17 mouse cellular contexts compared by ENCODE assay signal in genomic region chr13:38582768-38583167, GRCm38 (mm10). TPM values are rescaled to one million over a fixed set of nuclear protein-coding genes. Genes with fewer than 3 reads are reported as not detected.
A peak's percentile ranks its signal among the peaks of the same experiment; 100 is the strongest.
DNase-seq lines count a peak whose midpoint lies in the region; ATAC-seq lines count a peak whose summit lies in the region.
"Had no signal": no experiment of that assay in that cellular context is flagged by ENCODE, and none has a peak within 500 bp of the region (broad histone marks: within the 10 kb centered on the region; RNA-seq: fewer than 3 reads in every experiment).

No protein-coding gene starts in this region.

- H3K27me3 ChIP-seq in heart, embryonic 12.5 days (replicated peaks) = no peaks in the 10 kb centered on the region
- H3K27me3 ChIP-seq: Patski had no signal

- peak; percentile 56; the same call in 1 of the 2 replicates for ATAC-seq in heart, embryonic 12.5 days (ENCODE audit: insufficient number of reproducible peaks, low FRiP score)
- ATAC-seq: forebrain, embryonic 16.5 days; Patski had no signal

- no peak overlapping the region for H3K9ac ChIP-seq in heart, embryonic 12.5 days
- H3K9ac ChIP-seq: liver, embryonic 14.5 days had no signal

- intact Hi-C loops in heart, postnatal 36 days (cut with DNase I) = loop anchor here (5.0 to 10.0 kb wide), 3 partner anchors 75 to 520 kb away; no protein-coding TSS in a partner anchor

- H3K27ac ChIP-seq in heart, embryonic 12.5 days (ENCODE audit: poor library complexity, severe bottlenecking) = peak overlapping the region; percentile 48
- H3K27ac ChIP-seq: liver, embryonic 14.5 days; midbrain, embryonic 10.5 days; stomach, postnatal 0 days had no signal

- no peak overlapping the region for H3K4me2 ChIP-seq in heart, embryonic 12.5 days

- H3K4me3 ChIP-seq in heart, embryonic 12.5 days = no peak overlapping the region
- H3K4me3 ChIP-seq: midbrain, embryonic 10.5 days had no signal

- 39% methylated on average over 3 of the region's 3 CpGs for WGBS in heart, embryonic 12.5 days

- 0 out of 2 replicates have a peak, but pooled peaks cover 5% of the 10 kb centered on the region for H3K9me3 ChIP-seq in heart, embryonic 12.5 days (replicated peaks)
- H3K9me3 ChIP-seq: midbrain, embryonic 10.5 days had no signal

- H3K4me1 ChIP-seq in heart, embryonic 12.5 days (replicated peaks) = peaks cover 27% of the 10 kb centered on the region
- H3K4me1 ChIP-seq: midbrain, embryonic 10.5 days had no signal

- peak; percentile 49 for DNase-seq in kidney, postnatal 10 days
- no peak for DNase-seq in kidney, adult 8-10 months
- peak; percentile 18 to 45 for DNase-seq in heart, postnatal 36 days
- peak; percentile 20 for DNase-seq in lung, postnatal 25 days (ENCODE audit: low spot score)
- no peak for DNase-seq in c-Kit-positive CD71-positive TER-119-positive erythroid progenitor cells, embryonic 14.5 days (ENCODE audit: low spot score)
- no peak for DNase-seq in thymus, postnatal 4 days
- DNase-seq in left cerebral cortex, adult 9 months (ENCODE audit: low spot score in 2 of 2) = no peak
- DNase-seq: adrenal gland, adult 2 months; cerebellum, postnatal 36 days; gastrocnemius, postnatal 25 days; spleen, adult 18-20 months had no signal

- H3K36me3 ChIP-seq in heart, embryonic 12.5 days = no peaks in the 10 kb centered on the region
- H3K36me3 ChIP-seq: midbrain, embryonic 10.5 days had no signal

RNA-seq across cellular contexts. Expression of gene Bloc1s5, which starts 52.1 kb away (rescaled TPM):
- polyA plus RNA-seq in heart, embryonic 12.5 days (2016; fragmentation: Nextera tagmentation; extraction: Ambion mirVana) = 16.9 and 17.8 TPM in 2 replicates
- 1 to 10 TPM; 7.6 to 8.9 TPM for total RNA-seq in heart, postnatal 36 days (2021)

RNA-seq across cellular contexts. Expression of gene Txndc5, which starts 54.1 kb away (rescaled TPM):
- polyA plus RNA-seq in heart, embryonic 12.5 days (2016; fragmentation: Nextera tagmentation; extraction: Ambion mirVana) = 254 and 258 TPM in 2 replicates
- 10 to 100 TPM; 33.0 to 35.0 TPM for total RNA-seq in heart, postnatal 36 days (2021)

Comparison
In these comparisons a context has a peak if more than half of its experiments do, and no peak if none do; other contexts are left out.
1. DNase-seq: peak in kidney, postnatal 10 days (single experiment), heart, postnatal 36 days (2 of 2) and lung, postnatal 25 days (single experiment); none in kidney, adult 8-10 months (0 of 2), c-Kit-positive CD71-positive TER-119-positive erythroid progenitor cells, embryonic 14.5 days (single experiment), thymus, postnatal 4 days (single experiment) and left cerebral cortex, adult 9 months (0 of 2).